Comparison of ENCODE assay signal across 1 mouse cellular context in genomic region chr15:5127487-5127886, GRCm38 (mm10).
TF ChIP-seq lines count a peak whose summit lies in the region.

No protein-coding gene starts in this region.

TF ChIP-seq in MEL, 35 proteins besides CTCF, POLR2A, EP300 and RAD21:
- TF ChIP-seq USF2 (IDR thresholded peaks at IDR 0.05; ENCODE audit: borderline replicate concordance in 1 of 2, insufficient read depth in 1 of 2, low read depth in 1 of 2, low read length in 2 of 2) (no peak), MYB (IDR thresholded peaks at IDR 0.05; ENCODE audit: low read depth, low read length) (no peak), ZC3H11A (IDR thresholded peaks at IDR 0.05; ENCODE audit: low read depth, low read length) (no peak), ELF1 (IDR thresholded peaks at IDR 0.05; ENCODE audit: low read depth, low read length) (no peak), MXI1 (IDR thresholded peaks at IDR 0.05; ENCODE audit: low read depth, low read length) (no peak; the same call in 1 of the 2 replicates), MYC (IDR thresholded peaks at IDR 0.05; ENCODE audit: low read depth, low read length) (no peak), E2F4 (IDR thresholded peaks at IDR 0.05; ENCODE audit: borderline replicate concordance, low read depth, low read length) (no peak), JUND (IDR thresholded peaks at IDR 0.05; ENCODE audit: low read depth, low read length) (no peak), GABPA (IDR thresholded peaks at IDR 0.05; ENCODE audit: low read depth, low read length) (no peak), MAZ (IDR thresholded peaks at IDR 0.05; ENCODE audit: low read depth, low read length) (no peak), NRF1 (IDR thresholded peaks at IDR 0.05; ENCODE audit: insufficient read depth, low read depth, low read length, poor library complexity, severe bottlenecking) (no peak)
